Mouse (Mus musculus): ENCODE results near the gene Abhd12.

DNA sequence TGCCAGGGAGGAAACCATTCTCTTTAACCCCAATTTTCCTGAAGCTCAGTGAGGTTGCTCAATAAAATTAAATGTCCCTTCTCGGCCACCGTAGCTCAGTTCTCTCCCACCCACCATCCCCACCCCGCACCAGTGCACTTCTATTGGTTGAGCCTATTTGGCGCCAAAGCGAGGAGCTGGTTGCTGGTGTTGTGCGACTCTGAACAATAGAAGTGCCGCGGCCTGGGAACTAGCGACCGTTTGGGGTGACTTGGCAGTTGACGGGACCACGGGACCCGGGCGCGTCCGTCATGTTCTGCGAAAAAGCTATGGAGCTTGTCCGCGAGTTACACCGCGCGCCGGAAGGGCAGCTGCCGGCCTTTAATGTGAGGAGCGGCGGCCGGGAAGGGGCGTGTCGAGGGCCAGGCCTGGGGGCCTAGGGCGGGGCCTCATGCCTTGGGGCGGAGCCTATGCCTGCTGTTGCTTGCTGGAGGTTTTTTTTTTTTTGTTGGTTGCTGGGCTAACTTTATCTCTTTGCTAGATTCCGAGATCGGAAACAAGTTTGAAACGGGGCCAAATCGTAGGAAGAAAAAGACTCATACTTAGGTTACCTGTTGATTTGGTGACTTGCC, 5.0 kb upstream of the Abhd12 start:
- TF ChIP-seq CTCF (IDR thresholded peaks at IDR 0.05; ENCODE audit: low read depth) (no peak), EP300 (optimal IDR thresholded peaks at IDR 0.05) (peak; percentile 53)

Data from stomach, postnatal 0 days (tissue).